Mouse (Mus musculus) forebrain, embryonic 14.5 days (tissue): ENCODE measurements around the gene Gramd4. TPM values are rescaled to one million over a fixed set of nuclear protein-coding genes. Genes with fewer than 3 reads are reported as not detected.
A peak's percentile ranks its signal among the peaks of the same experiment; 100 is the strongest.

Experiments
- ATAC-seq: fragments of 200-750 bp; cut with Nextera tagmentation; 2 replicates; pipeline ENCODE4 v1.8.0; 2017; ENCODE audit warnings: mild to moderate bottlenecking, moderate library complexity
- DNase-seq: peaks from one replicate; pipeline ENCODE4 v3.0.0-alpha.2; 2015; ENCODE audit warnings: low spot score
- H3K27ac ChIP-seq: fragments of 300-500 bp; sonication (generic); 2 replicates; pipeline ENCODE4 v1.5.1; 2014; ENCODE audit warnings: low read depth, mild to moderate bottlenecking, control low read depth, low read length, moderate library complexity
- H3K27me3 ChIP-seq: fragments of 300-500 bp; sonication (generic); replicated peaks from 2 replicates; pipeline ENCODE4 v1.6.1; 2014; ENCODE audit warnings: low read length, control low read depth, mixed read lengths; ENCODE audit not compliant: control insufficient read depth, insufficient read depth
- H3K36me3 ChIP-seq: fragments of 300-500 bp; sonication (generic); 2 replicates; pipeline ENCODE4 v1.6.1; 2014; ENCODE audit warnings: low read length, control low read depth; ENCODE audit not compliant: control insufficient read depth, insufficient read depth
- H3K4me1 ChIP-seq: fragments of 300-500 bp; sonication (generic); 2 replicates; pipeline ENCODE4 v1.6.1; 2014; ENCODE audit warnings: antibody characterized with exemption, low read length, control low read depth; ENCODE audit not compliant: control insufficient read depth, insufficient read depth
- H3K4me2 ChIP-seq: fragments of 300-500 bp; sonication (generic); 2 replicates; pipeline ENCODE4 v1.6.1; 2014; ENCODE audit warnings: mild to moderate bottlenecking, control low read depth, low read length
- H3K4me3 ChIP-seq: fragments of 300-500 bp; sonication (generic); 2 replicates; pipeline ENCODE4 v1.5.1; 2014; ENCODE audit warnings: low read depth, low read length, control low read depth
- H3K9ac ChIP-seq: fragments of 300-500 bp; sonication (generic); 2 replicates; pipeline ENCODE4 v1.6.1; 2014; ENCODE audit warnings: mild to moderate bottlenecking, low read length, control low read depth, moderate library complexity
- H3K9me3 ChIP-seq: fragments of 300-500 bp; sonication (generic); replicated peaks from 2 replicates; pipeline ENCODE4 v1.6.1; 2016; ENCODE audit warnings: low read length, control low read depth, mixed read lengths; ENCODE audit not compliant: control insufficient read depth
- WGBS: fragments of 180-500 bp; shearing (Covaris S2); extraction: QIAGEN DNeasy Blood & Tissue Kit; methylation state at CpG from one replicate; pipeline ENCODE4 v1.1.7; 2014; 5-methylcytosine and 5-hydroxymethylcytosine counted together
- polyA plus RNA-seq: library from polyadenylated mRNA; unstranded; fragments of >200 nt; fragmentation: Nextera tagmentation; extraction: Ambion mirVana; gene quantifications from 2 replicates; pipeline ENCODE4 v1.2.1, GENCODE M21; 2014

The Gramd4 gene
- 20.7 and 28.0 TPM in 2 replicates for polyA plus RNA-seq

DNA sequence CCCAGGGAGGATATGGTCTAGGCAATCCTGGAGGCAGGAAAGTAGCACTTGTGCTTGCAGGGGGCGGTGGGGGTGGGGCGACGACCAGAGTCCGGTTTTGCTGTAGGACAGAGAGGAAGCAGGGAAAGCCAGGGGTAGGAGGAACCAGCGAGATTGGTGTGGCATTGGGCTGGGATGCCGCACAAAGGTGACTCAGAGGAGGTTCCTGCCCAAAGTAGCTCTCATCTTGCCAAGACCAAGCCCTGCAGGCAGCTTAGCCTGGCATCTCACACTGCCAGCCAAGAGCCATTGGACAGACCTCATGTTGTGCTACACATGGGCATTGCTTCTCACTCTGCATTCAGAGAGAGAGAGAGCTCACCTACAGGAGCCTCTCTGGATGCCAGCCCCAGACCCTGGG, at the start of gene Gramd4:
TSS of gene Gramd4 (plus strand) at position 283 of the 400 bp plus-strand sequence.
- Histone ChIP-seq H3K9me3 (no peaks in the 10 kb centered on the region), H3K36me3 (no peaks in the 10 kb centered on the region), H3K27ac (peak within 1 kb of the TSS; percentile 87), H3K27me3 (no peaks in the 10 kb centered on the region), H3K4me1 (peaks cover 36% of the 10 kb centered on the region), H3K9ac (peak within 1 kb of the TSS; percentile 97), H3K4me2 (peak within 1 kb of the TSS; percentile 94), H3K4me3 (peak within 1 kb of the TSS; percentile 94)
- ATAC-seq (no peak), DNase-seq (no peak)
- 22% methylated on average over 6 of the region's 6 CpGs for WGBS

DNA sequence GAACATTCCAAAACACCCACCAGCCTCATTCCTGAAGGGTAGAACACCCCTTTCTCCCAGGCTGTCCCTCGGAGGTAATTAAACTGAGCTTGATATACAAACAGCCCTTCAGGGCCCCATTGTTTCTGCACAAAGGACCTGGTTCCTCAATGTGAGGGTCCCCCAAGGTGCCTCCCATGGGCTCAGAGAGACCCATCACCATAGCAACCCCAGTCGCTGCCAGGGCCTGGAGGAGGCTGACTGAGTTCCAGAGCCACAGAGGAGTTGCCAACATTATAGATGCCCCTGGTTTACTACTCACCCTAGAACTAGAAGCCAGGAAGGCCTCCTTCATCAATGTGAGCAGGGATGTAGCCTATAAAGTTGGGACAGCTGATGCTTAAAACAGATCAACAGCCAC, 44.4 kb upstream of the Gramd4 start:
- peaks cover 14% of the 10 kb centered on the region for H3K4me1 ChIP-seq
- H3K36me3 ChIP-seq = 0 out of 2 replicates have a peak, but pooled peaks cover 3% of the 10 kb centered on the region
- 0% methylated on average over 2 of the region's 2 CpGs for WGBS
- H3K27ac ChIP-seq = peak overlapping the region; percentile 40
- H3K4me2 ChIP-seq = 0 out of 2 replicates have a peak overlapping the region, but pooled peaks have one; percentile 12
- no peak overlapping the region for H3K4me3 ChIP-seq
- H3K9ac ChIP-seq = no peak overlapping the region
- ATAC-seq (peak; percentile 88), DNase-seq (peak; percentile 82)
- no peaks in the 10 kb centered on the region for H3K27me3 ChIP-seq
- no peaks in the 10 kb centered on the region for H3K9me3 ChIP-seq

DNA sequence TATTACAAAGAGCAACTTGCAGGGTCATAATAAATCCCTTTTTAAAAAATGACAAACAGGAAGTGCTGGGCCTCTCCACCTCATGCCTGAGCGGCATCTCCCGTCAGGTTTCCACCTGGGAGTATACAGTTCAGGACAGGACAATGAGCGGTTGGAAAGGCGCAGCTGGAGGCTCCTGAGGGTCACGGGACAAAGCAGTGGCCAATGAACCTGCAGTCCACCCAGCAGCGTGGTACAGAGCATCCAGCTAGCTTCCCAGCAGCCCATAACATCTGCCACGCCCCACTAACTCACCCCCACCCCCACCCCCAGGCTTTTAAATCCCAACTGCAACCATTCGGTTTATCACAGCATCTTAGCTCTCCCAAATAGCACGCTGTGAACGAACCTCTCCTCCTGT, 43.8 kb upstream of the Gramd4 start:
- no peak overlapping the region for H3K9ac ChIP-seq
- ATAC-seq (no peak), DNase-seq (no peak)
- 17% methylated on average over 10 of the region's 10 CpGs for WGBS
- H3K4me1 ChIP-seq = peaks cover 14% of the 10 kb centered on the region
- no peaks in the 10 kb centered on the region for H3K27me3 ChIP-seq
- no peaks in the 10 kb centered on the region; the same call in 1 of the 2 replicates for H3K9me3 ChIP-seq
- H3K27ac ChIP-seq = peak overlapping the region; percentile 40
- no peak overlapping the region for H3K4me2 ChIP-seq
- 0 out of 2 replicates have a peak, but pooled peaks cover 3% of the 10 kb centered on the region for H3K36me3 ChIP-seq
- no peak overlapping the region for H3K4me3 ChIP-seq

DNA sequence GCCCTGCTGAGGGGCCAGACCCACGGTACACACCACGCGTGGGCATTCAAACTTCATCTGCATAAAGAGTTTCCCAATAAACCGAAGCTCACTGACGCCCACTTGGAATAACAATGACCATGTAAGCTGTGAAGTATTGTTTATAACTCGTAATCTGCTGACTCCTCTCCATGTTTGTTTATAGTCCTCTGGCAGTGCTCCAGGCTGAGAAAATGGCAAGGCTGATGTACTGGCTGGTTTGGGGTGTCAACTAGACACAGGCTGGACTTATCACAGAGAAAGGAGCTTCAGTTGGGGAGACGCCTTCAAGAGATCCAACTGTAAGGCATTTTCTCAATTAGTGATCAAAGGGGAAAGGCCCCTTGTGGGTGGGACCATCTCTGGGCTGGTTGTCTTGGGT, 42.5 kb upstream of the Gramd4 start:
- Histone ChIP-seq H3K9ac (no peak overlapping the region), H3K9me3 (peaks cover 4% of the 10 kb centered on the region; the same call in 1 of the 2 replicates), H3K27ac (no peak overlapping the region), H3K27me3 (no peaks in the 10 kb centered on the region), H3K4me3 (no peak overlapping the region), H3K4me1 (peaks cover 14% of the 10 kb centered on the region), H3K4me2 (no peak overlapping the region), H3K36me3 (0 out of 2 replicates have a peak, but pooled peaks cover 3% of the 10 kb centered on the region)
- WGBS = 60% methylated on average over 7 of the region's 7 CpGs
- ATAC-seq (no peak), DNase-seq (no peak)

DNA sequence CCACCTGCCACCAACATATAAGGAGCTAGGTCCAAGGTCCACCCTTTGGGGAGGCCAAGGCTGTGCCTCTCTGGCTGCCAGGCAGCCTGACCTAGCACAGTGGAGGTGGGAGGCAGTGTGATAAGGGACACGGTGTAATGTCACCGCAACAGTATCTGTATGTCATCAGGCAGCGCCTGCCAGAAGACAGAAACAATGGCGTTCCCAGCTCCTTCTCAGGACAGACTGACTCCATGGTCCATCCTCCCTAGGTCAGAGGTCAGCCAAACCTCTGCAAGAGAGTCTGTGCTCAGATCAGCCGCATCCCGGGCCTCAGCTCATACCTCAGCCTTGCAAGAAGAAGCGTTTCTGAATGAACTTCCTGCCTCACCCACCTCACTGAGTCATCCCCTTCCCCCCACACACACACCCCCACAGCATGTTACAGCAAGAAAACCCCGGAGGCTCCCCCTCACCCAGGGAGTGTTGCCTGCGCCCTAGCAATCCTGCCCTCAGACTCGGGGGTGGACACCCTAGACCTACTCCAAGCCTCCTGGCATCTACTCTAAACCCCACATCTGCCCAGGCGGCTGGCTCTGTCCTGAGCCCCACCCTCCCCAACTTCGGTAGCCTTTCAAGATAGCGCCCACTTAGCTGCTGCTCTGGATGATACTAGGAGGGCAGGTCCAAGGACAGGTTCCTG, 41.5 kb upstream of the Gramd4 start:
- H3K4me1 ChIP-seq = peaks cover 14% of the 10 kb centered on the region
- no peak overlapping the region for H3K4me2 ChIP-seq
- no peak overlapping the region for H3K9ac ChIP-seq
- WGBS = 82% methylated on average over 13 of the region's 13 CpGs
- no peak for DNase-seq
- no peak for ATAC-seq
- peak overlapping the region; percentile 14; the same call in 1 of the 2 replicates for H3K27ac ChIP-seq
- no peak overlapping the region for H3K4me3 ChIP-seq
- 0 out of 2 replicates have a peak, but pooled peaks cover 3% of the 10 kb centered on the region for H3K36me3 ChIP-seq
- peaks cover 4% of the 10 kb centered on the region; the same call in 1 of the 2 replicates for H3K9me3 ChIP-seq
- no peaks in the 10 kb centered on the region for H3K27me3 ChIP-seq

DNA sequence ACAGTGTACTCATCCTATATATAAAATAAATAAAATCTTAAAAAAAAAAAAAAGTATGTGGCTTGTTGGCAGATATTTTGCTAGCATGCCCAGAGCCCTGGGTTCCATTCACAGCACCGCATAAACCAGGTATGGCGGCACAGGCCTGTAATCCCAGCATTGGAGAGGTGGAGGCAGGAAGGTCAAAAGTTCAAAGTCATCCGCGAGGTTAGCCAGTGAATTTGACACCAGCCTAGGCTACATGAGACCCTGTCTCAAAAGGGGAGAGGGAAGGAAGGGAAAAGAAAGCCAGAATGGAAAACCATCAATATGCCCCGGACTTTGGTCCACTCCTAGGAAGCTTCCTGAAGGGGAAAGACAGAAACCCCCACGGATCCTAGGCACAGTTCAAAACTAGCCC, 40.2 kb upstream of the Gramd4 start:
- 95% methylated on average over 6 of the region's 6 CpGs for WGBS
- Histone ChIP-seq H3K27ac (no peak overlapping the region), H3K4me3 (no peak overlapping the region), H3K4me2 (no peak overlapping the region), H3K9ac (no peak overlapping the region), H3K4me1 (peaks cover 12% of the 10 kb centered on the region), H3K36me3 (0 out of 2 replicates have a peak, but pooled peaks cover 3% of the 10 kb centered on the region), H3K9me3 (peaks cover 4% of the 10 kb centered on the region; the same call in 1 of the 2 replicates), H3K27me3 (no peaks in the 10 kb centered on the region)
- DNase-seq (no peak), ATAC-seq (no peak)

DNA sequence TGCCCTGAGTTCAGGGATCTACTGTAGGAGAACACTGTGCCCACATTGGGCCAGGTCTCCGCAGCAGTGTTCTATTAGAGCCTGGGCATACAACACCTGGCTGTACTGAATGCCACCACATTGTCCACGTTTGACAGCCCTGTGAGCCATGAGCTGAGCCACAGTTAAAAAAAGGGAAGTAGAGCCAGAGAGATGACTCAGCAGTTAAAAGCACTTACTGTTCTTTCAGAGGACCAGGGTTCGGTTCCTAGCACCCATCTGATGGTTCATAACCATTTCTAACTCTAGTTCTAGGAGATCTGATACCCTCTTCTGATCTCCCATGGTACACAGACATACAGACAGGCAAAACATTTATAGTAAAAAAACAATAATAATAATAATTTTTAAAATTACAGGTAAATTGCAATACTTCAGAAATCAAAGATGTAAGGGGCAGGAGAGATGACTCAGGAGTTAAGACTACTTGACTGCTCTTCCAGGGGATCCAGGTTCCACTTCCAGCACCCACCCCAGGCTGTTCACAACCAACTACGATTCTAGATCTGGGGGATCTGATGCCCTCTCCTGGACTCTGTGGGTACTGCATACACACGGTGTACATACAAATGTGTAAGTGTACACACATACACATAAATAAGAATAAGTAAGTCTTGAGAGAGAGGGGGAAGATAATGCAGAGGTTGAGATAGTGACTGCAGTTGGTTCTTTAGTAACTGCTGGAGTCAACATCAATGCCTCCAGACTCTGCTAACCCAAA, 38.6 kb upstream of the Gramd4 start:
- DNase-seq (no peak), ATAC-seq (no peak)
- WGBS = 97% methylated on average over 5 of the region's 5 CpGs
- H3K27ac ChIP-seq = no peak overlapping the region
- H3K4me1 ChIP-seq = no peaks in the 10 kb centered on the region
- peaks cover 4% of the 10 kb centered on the region; the same call in 1 of the 2 replicates for H3K9me3 ChIP-seq
- no peaks in the 10 kb centered on the region for H3K27me3 ChIP-seq
- no peak overlapping the region for H3K9ac ChIP-seq
- no peak overlapping the region for H3K4me3 ChIP-seq
- 0 out of 2 replicates have a peak, but pooled peaks cover 3% of the 10 kb centered on the region for H3K36me3 ChIP-seq
- H3K4me2 ChIP-seq = no peak overlapping the region

DNA sequence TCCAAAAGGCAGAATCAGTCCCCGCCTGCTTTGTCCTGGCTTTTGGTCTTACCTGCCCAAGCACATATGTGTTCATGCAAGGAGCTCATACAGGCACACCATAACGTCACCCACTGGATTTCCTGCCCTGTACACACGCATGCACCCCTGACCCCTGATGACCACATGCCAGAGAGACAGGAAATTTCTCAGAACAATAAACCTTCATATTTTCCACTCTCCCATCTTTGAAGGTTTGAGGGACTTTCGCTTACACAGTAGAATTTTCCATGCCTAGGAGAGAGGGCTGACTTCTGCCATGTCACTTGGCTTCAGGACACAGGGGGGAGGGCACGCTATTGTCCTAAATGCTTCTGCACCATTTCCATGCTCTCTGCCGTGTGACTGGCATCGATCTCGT, 37.5 kb upstream of the Gramd4 start:
- Histone ChIP-seq H3K9me3 (peaks cover 4% of the 10 kb centered on the region; the same call in 1 of the 2 replicates), H3K4me1 (no peaks in the 10 kb centered on the region), H3K27ac (no peak overlapping the region), H3K4me2 (no peak overlapping the region), H3K9ac (no peak overlapping the region), H3K36me3 (0 out of 2 replicates have a peak, but pooled peaks cover 3% of the 10 kb centered on the region), H3K4me3 (no peak overlapping the region), H3K27me3 (no peaks in the 10 kb centered on the region)
- DNase-seq = no peak
- whole genome bisulfite sequencing = 79% methylated on average over 8 of the region's 8 CpGs
- no peak for ATAC-seq
